Mouse (Mus musculus): Measurements from ENCODE around the gene Gm10974.

Gm10974 gene

GRCm38 (mm10) chr7:66364491-66364890, 1.2 kb upstream of the Gm10974 start:
- DNase-seq, result no peak

- DNase-seq, result no peak
These were observed 294 bp upstream of the Gm10974 start for GRCm38 (mm10) chr7:66365411-66365810.

DNA sequence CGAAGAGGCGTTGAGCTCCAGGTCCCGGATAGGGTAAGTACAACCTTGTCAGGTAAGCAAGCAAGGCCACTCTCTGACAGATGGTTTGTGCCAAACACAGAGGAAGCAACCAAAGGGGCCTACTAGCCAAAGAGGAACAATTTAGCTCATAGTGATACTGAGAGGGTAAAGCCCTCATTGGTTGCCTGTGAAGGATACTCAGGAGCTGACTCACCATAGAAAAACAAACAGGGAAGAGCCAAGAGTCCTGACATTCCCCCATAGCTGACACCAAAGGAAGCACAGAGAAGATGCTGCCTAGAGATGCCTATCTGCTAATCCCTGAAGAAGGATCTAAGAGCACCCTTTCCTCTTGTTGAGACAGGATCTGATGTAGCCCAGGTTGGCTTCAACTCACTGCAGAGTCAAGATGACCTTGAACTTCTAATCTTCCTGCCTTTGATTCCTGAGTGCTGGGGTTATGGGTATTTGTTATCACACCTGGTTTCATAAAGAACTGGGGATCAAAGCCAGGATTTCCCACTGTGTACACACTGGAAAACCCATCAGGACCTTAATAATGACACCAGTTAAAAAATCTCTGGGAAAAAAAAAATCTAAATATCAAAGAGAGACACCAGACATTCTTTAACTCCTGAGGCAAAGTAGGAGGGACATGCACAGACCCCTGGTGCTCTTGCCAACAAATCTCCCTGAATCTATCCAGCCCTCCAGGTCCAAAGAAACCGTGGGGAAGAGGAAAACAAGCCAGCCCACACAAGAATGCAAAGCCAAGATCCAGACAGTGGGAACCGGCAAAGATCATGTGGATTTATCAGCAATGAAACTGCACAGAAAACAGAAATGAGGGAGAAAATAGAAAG, 3.6 kb downstream of the Gm10974 start:
- no peak for DNase-seq

DNA sequence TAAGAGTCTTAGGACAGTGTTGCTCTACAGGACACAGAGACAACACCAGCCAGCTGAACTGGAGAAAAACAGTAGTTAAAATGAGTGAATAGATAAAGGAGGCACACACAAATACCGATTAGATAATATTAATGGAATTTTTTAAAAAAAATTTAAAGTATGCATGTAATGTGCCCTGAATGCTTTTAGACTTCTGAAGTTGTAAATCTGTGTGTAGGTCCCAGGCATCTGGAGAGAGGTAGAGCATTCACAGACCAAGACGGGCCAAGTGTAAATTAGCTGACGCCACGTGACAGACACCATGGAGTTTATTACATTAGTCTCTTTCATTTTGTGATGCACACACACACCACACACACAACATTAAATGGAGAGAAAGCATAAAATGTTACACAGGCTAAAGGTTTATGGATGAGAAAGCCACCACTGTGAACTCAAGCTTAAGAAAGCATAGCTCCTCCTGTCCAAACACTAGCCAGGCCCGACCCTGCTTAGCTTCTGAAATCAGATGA, 4.3 kb downstream of the Gm10974 start:
- no peak for DNase-seq

DNA sequence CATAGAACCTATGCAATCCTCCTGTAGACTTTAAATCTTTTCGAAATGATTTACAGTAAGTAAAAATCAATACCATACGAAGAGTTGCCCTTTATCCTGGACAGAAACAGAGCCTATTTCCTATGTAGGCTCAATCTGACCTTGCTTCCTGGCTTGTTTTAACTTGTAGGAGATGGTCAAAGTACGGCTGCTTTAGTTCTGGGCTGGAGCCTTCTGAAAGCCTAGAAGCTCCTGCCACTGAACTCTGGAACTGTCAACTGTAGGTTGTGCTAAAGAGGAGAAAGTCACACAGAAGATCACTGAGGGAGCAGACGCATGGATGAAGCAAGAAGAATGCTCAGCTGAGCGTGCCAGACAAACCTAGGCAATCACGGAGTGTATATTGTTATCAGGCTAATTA, 5.3 kb downstream of the Gm10974 start:
- no peak for DNase-seq

GRCm38 (mm10) chr7:66373391-66373790, 7.7 kb downstream of the Gm10974 start:
- DNase-seq, result no peak

DNA sequence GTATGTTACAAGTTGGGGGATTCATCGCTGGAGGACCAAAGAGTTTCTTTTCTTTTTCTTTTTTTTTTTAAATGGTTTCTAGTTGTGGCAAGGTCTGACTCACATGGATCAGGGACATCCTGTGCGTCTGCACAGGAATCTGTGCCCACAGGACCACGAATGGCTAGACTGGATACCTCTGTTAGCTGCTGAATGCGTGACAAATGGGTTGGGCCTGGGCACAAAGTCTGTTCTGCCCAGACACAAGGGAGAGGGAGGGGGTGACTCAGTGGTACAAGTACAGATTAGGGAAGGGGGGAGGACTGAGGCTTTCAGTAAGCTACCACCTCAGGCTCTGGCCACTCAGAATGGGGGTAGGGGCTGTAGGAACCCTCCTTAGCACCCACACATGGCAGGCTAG, 10.0 kb downstream of the Gm10974 start:
- DNase-seq, result no peak

- no peak for DNase-seq
These were observed 10.9 kb downstream of the Gm10974 start for GRCm38 (mm10) chr7:66376560-66376959.

- no peak for DNase-seq
These were observed 18.5 kb downstream of the Gm10974 start for GRCm38 (mm10) chr7:66384213-66384612.

DNA sequence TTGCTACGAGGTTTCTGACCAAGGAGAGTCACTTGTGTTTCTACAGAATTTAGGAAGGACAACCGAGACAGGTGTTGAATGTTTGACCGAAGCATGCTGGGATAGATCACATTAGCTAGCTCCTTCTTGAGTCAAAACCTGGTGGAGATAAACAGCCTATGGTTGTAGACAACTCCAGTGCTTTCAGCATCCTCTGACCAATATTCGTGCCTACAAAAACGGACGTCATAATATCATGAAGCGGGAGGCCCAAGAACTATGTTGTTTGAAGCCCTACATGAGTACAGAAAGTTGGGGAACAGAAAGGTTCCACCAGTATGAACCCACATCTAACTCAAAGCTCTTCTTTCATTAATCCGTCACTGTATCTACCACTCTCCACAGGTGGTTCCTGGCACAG, 19.2 kb downstream of the Gm10974 start:
- no peak for DNase-seq

GRCm38 (mm10) chr7:66385826-66386225, 20.1 kb downstream of the Gm10974 start:
- DNase-seq, result no peak

DNA sequence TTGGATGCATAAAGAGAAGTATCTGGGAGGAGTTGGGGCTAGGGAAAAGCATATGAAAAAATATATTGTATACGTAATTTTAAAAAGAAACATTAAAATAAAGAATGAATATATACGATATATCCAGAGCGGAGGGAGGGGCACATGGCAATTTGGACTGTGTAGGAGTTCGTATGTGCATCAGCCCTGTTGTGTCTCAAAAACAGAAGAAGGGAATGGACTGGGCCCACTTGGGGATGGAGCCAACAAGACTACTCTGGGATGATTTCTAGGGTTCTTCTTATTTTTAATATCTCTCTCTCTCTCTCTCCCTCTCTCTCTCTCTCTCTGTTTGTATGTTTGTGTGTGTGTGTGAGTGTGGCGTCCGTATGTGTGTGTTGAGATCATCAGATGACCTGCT, 20.7 kb downstream of the Gm10974 start:
- DNase-seq, result no peak

DNA sequence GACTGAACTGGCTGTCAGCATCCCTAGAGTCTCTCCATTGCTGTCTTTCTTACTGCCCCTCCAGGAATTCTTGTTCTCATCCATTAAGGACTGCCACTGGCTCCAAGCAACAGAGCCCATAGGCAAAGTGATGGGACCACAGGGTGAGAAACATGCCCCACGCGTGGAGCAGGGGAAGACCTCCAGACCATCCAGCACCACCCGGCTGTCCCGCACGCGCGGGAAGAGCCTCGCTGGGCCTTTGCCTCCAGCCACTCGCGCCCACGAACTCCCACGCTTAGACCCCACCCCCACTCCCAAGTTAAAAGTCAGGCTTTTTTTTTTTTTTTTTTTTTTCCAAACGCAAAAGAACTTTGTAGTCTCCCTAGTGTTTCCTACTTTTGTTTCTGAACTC, 21.7 kb downstream of the Gm10974 start:
- DNase-seq, result no peak

GRCm38 (mm10) chr7:66387813-66388521, 22.3 kb downstream of the Gm10974 start, which contains the start of gene Lrrk1:
Gene Lrrk1 (minus strand): TSS chr7:66388350.
- peak; percentile 67 for DNase-seq

GRCm38 (mm10) chr7:66388621-66389532, 23.2 kb downstream of the Gm10974 start:
- DNase-seq, result peak; percentile 66

DNA sequence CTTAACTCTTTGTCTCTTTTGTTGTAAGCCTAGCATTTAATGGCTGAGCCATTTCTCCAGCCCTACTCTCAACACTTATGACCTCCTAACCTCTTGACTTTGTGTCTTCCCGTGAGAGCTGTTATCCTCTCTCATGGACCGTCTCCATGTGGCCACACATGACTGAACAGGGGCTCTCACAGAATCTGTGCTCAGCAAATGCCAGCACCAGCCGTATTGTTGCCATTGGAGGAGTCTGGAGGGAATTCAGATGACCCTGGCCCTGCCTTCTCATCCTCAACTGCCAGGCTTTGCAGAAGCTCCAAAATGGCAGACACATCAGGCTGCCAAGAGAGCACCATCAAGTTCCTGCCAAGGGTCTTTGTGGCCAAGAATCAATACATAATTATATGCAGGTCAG, 31.6 kb downstream of the Gm10974 start:
- no peak for DNase-seq

DNA sequence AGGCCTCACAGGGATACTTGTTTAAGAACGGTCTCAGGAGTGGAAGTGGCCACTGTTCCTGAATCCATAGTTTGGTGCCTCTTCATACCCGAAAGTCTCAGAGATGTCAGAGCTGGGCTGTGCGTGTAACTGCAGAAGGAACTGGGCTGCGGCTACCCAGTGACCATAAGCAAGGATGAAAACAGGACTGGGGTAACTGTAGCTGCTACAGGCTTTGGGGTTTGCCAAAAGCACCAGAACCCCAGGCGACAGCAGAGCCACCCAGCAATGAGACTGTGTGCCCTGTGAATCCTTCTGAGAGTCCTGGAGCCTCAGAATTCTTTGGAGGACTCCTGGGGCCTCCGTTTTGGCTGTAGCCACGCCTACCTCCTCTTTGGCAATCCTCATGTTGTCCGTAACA, 35.9 kb downstream of the Gm10974 start:
- no peak for DNase-seq

GRCm38 (mm10) chr7:66402876-66403275, 37.2 kb downstream of the Gm10974 start:
- DNase-seq, result no peak

DNA sequence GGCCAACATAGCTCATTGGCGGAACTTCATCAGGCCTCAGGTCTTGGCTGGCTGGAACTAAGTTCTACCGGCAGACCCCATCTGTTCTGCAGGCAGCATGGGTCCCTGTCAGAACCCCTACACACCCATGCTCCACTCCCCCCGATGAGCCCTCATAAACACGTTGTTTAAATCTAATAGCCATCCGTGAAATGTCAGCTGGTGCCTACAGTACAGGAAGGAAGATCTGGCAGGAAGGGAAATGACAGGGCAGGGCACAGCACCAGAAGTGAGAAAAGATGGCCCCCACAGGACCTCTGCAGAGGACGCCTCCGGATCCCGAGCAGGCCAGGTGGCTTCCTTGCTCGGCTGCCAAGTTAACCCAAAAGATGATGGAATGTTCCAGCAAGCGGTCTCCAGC, 38.4 kb downstream of the Gm10974 start:
- DNase-seq, result no peak

DNA sequence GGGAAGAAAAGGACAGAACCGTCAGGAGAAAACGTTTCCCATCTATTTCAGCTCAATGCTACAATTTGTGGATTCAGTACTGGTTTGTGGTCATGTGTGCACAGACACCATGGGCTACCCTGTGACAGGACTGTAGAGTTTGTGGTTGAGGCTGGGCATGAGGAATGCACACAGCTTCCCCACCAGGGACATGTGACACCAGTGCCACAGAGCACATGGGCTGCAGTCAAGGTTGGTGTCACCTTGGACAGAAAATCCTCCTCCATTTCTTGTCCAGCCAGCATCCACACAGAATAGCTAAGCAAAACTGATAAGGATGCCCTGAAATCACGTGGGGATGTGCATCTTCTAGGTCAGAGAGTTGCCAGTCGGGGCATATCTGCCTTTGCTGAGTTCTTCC, 39.1 kb downstream of the Gm10974 start:
- no peak for DNase-seq

DNA sequence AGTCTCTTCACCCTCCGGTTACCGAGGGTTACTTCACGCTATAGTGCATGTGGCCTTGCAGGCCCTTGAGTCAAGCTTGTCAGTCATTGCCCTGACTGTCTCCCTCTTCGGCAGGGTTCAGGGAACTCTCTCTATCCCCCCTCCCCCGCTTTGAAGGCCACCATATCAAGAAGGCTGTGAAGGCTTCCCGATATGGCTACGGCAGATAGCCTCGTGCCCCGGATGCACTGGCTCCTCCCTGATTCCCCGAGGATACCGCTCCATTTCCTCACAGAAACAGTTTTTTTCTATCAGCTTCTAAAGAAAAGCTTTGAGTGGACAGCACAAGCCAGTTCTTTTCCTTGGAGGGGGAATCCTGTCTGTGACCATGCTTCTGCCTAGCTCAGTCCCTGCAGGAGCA, 39.8 kb downstream of the Gm10974 start:
- DNase-seq, result no peak

DNA sequence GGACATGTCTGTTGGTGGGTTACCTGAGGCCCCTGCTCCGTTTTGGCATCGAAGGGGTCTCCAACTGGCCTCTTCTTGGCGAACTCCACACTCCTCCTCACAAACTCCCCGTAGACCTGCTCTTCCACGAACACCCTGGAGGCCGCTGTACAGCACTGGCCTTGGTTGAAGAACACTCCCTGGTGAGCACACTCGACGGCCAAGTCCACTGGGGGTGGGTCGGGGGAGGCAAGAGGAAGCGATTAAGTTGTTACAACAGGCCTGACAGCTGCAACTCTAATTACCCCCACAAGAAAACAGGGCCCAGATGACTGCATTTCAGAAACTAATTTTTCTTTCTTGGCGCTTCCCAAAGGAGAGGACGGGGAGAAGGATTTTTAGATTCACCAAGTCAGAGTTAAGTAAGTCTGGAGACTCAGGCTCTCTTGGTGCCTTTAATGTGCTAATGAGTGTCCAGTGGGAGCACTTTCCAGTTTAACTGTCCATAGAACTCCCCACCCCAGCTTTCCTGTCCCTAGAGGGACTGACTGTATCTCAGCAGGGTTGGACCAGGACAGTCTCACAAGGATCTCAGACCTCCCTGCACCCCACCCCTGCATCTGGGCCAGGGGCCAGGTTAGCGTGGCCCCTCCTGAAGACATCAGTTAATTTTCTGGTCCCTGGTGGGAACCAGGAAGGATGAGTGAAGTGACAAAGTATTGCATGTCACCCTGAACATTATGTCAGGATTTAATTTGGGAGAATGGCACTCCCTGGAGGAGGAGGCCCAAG, 40.4 kb downstream of the Gm10974 start:
- no peak for DNase-seq
